Mouse (Mus musculus) kidney, postnatal 14 days (tissue): ENCODE data around the gene Gramd1c.
A peak's percentile ranks its signal among the peaks of the same experiment; 100 is the strongest.

ENCODE experiments used
- DNase-seq: peaks from one replicate; pipeline ENCODE4 v3.0.0; 2022; ENCODE audit warnings: mixed read lengths

The Gramd1c gene

DNA sequence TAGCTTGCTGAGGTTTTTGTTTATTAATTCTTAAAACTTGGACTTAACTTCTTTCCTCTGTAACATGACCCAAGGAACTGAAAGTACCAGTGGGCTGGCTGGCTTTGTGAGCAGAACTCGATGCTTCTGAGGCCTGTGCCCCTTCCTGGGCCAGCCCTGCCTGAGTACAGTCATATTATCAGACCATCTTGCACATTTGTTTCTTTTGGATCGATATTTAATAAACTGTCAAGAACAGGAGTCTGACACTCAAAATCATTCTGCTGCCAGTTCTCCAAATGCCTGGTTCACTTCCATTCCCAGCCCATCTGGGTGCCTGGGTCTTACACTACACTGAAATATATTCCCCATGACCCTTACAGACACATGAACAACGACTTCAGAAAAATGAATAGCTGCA lies 117.3 kb downstream of the Gramd1c start:
- DNase-seq, result no peak

DNA sequence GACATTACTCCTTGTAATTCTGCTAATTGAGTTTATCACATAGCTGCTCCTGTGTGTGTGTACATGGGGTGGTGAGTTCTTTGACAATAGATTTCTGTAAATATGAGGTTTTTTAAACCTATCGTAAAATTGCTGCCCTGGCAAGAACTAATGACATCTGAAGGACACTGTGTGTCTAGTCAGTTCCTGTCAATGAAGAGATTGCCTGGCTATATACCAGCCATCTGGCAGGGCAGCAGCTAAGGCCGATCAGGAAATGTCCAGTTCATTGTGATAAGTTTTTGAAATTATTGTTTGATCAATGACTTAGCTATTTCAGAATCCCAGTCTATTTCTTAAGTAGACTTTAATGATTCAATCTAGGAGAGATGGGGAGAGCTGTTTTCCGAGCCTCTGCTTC lies 117.8 kb downstream of the Gramd1c start:
- no peak for DNase-seq

DNA sequence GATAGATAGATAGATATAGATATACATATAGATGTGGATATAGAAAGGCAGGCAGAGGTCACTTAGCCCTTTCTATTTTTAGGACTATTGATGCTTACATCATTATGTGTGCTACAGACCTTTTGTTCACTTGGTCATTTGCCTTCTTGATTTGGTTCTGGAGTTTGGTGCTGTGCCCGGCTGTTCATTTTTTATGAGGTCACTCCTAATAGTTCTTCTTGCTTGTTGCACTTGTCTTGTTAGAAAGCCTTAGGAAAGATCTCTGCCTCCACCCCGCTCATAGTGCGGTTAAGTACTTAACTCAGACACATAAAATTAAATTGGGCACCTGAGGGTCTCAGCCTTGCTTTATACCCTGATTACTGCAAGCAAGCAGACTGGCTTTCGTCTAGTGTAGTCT lies 122.3 kb downstream of the Gramd1c start:
- no peak for DNase-seq

DNA sequence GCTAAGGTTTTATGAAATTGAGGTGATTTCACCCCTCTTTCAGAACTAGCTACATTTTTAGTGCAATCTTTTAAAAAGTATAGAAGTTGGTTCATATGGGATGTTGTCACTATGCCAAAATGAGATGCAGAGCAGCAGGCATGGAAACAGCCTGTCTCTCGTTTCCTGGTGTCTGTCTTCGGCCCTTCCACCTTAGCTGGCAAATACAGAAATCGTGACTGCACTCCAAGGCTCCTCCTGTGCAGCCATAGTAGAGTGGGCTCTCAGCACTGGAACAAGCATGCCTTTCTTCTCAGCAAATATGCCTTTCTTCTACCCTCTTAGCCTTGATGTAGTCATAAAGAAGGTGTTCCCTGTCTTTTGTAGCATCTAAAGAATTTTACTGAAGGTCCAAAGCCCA lies 127.3 kb downstream of the Gramd1c start:
- DNase-seq, result no peak

DNA sequence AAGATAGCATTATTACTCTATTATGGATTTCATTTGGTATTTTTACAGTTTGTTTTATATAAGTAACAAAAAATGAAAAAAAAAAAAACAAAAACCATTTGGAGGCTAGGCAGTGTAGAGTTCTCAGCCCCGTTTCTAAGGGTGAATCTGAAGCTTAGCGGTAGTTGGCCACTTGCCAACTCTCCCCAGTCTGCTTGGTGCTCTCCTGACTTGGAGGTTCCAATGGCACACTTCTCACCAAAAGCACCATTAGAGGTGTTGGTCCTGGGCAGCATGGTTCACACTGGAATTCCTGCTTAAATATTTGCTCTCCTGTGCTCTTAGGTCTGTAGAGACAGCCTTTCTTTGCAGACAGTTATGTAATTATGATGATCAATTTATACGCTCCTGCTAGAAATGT lies 127.8 kb downstream of the Gramd1c start:
- DNase-seq, result peak; percentile 19

DNA sequence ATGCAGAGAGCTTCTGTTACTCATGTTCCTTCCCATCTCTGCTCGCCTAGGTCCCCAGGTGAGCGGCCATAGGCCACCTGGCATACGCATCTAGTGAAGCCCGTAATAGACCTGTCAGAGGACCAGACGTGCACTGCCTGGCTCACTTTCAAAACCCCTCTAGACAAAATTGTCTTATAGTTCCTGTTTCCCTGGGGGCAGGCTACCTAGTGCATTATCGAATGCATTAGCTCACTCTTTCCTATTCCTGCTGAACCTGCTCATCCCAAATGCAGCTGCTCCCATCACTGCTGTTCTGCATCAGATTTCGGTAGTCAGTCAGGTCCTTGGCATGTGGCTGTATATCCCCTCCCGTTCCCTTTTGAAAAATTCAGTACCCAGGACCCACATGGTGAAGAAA lies 128.3 kb downstream of the Gramd1c start:
- DNase-seq, result no peak

DNA sequence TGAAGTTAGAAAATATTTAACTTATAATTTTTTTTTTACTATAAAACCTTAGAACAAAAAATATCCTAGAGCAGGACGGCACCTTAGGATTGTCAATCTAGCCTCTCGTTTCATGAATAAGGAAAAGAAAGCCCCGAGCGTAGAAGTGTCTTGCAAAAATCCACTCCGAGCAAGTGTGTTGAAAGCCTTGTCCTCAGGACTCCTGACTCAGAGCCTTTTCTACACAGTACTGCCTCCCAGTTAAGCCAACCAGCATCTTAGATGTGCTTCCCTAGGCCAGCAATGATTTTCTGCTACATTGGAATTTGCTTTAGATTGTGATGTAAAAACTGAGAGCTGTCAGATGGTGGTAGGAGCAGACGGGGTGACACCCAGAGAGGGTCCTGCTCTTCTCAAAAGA lies 130.1 kb downstream of the Gramd1c start:
- no peak for DNase-seq

DNA sequence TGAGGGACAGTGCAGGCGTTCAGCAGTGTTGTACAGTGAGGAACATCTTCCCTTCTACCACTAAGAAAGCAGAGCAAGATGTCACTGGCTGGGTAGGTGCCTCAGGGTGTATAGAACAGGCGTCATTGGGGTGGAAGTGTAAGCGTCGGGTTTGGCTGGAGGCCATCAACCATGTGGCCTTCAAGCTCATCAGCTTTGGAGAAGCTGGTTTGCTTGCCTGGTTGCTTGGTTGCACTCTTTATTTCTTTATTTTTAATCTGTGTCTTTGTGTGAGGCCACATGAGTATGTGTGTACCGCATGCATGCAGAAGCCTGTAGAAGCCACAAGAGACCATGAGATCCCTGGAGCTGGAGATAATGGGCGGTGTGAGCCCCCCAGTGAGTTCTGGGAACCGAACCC lies 130.8 kb downstream of the Gramd1c start:
- no peak for DNase-seq

DNA sequence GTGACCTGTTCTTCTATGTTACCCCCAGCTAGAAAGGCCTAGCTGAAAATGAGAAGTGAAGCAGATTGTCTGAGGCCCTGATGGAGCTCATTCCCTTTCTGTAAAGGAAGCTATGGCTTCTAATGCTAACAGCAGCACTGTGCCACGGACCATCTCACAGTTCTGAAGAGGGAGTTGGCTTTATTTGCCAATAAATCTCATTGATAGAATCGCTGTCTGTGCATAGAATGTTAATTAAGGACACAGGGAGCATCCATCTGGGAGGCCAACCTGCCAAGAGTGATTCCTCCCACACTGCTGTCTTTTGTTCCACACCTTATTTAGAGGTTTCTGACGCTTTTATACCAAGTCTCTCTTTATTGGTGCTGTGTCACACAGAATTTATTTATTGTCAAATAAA lies 131.6 kb downstream of the Gramd1c start:
- DNase-seq, result no peak

DNA sequence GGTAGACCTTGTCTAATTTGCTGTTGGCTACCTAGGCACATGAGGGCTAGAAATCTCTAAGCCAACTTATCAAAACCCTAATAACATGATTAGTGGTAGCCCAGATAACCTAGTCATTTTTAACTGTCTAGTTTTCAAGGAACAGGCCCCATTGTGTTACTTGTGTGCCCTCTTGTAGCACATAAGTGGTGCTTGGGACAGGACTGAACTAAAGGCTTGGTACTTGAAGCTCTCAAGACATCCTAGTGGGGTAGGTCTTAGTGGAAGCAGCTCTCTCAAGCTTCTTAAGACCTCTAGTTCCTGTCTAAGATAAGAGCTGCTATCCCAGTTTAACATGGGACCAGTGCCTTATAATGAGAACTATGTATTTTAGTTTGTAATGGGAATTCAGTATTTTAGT lies 132.6 kb downstream of the Gramd1c start:
- no peak for DNase-seq
